Mouse (Mus musculus): Measurements from ENCODE around the gene Map3k1.
"Not testable (repeated sequence)": the region's sequence is repeated elsewhere in the genome, so short reads cannot be mapped to it uniquely, and the experiment has no call there.

The Map3k1 gene

DNA sequence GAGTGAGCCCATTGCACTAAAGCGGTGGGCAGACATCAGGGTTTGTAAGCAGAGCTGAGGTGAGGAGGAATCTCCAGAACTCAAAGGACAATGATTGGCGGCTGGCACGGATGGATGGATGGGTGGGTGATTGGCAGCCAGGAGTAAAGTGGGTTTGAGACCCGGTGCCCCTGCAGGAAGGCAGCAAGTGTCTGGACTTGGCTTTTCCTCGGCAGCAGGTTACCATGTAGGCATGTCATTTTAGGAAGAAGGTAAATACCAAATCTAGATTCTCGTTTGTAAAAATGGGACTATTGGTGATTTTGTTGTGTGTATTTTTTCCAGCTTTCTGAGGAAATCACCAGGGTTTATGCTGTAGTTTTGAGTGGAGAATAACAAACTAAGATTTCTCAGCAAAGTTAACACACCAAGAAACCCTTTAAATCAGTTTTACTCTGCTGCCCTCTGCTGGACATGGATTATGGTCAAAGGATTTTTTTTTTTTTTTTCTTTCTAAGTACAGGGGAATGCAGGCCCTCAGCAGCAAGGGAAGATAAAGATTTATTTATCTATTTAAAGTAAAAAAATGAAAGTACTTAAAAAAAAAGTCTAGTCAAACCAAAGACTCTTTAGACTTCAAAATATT is 66.7 kb downstream of the Map3k1 start:
- peak; percentile 82 for DNase-seq (ENCODE audit: low spot score)

DNA sequence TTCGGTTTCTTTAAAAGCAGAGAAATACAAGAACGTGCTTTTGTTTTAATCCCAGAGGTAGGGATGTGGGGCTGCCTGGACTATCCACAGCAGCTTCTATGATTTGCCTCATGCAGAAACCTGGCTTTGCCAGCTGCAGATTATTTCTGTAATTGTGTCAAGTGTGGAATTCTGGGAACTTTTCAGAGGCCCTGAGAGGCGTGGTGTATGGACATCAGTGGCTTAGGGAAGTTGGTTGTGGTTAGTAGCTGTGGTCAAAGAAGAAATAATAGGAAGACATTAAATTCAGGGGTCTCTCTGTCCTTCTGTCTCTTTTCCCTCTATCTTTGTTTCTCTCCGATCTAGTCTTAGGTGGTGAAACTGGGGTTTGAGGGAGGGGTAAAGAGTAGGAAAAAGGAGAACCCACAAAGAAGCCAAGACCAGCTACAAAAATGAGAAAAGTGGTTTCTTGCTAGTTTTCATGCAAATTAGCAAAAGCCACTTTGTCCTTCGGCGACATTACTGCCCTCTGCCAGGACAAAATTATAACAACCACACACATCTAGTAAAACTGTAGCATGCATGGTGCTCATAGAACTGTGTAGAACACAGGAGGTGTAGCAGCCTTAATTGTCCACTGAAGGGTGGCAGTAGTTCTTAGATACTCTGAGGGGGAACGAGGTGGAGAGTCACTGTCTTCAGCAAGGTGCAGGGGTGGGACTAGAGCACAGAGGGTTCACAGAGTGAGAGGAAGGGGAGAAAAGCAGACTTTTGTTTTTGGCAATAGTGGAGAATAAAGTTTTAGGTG is 67.4 kb downstream of the Map3k1 start:
- no peak for DNase-seq (ENCODE audit: low spot score)

DNA sequence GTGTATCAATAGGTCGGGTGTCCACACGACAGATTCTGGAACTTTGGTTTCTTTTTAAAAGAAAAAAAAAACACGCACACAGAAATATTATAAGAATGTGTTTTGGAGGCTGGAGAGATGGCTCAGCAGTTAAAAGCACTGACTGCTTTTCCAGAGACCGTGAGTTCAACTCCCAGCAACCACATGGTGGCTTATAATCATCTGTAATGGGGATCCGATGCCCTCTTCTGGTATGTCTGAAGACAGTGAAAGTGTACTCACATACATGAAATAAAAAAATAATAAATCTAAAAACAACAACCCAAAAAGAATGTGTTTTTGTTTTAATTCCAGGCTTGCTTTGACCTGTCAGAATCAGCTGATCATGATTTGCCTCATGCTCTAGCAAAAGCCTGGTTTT is 81.9 kb downstream of the Map3k1 start:
- no peak for DNase-seq (ENCODE audit: low spot score)

DNA sequence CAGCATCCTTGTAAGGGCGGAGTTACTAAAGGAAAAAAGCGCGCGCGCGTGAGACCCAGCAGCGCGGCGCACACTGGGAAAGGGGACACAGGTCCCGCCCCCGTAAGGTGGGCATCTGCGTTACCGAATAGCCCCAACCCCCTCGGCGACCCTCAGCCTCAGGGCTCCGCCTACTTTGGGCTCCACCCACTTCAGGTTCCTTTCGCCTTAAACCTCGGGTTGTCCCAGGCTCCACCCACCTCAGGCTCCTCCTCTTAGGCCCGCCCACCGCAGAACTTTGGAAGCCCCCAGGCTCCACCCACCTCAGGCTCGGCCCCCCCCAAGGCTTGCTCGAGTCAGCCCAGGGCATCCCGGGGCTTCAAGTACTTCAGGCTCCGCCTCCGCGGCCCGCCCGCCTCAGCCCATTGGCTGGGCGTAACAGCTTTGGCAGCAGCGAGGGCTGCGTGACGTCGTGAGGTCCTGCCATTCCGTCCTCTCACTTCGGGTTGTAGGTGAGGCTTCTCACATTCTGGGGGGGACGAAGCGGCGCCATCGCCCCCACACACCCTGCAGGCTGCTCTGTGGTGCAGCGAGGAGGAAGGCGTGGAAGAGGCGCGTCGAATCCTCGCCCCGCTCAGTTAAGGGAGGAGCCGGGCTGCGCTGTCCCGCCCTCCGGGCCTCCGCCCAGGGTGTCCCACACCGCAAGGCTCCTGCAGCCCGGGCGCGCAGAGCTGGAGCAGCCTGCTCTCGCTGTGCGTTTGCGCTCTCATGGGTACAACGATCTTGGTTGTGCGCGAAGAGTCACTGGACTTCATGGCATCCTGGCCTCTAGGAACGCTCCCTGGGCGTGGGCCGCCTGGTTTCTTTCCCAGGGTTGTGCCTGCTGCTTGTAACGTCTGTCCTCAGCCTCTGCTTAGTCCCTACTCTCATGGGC is 83.4 kb downstream of the Map3k1 start:
- peak; percentile 98 for DNase-seq (ENCODE audit: low spot score)

DNA sequence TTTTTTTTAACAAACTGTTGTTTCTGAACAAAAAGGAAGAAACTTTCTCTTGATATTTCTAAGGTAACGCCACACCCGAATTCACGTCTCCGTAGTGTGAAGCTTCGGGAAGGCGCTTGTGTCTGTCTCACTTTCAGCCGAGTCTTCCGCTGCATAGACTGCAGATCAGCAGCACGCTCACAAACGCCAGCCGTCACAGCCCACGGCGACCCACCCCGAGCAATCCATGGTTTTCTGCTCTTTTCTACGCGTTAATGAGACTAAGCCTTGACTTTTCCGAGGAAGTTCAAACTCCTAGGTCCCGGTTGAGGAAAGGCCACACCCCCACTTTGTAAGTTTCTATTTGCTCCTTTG is 84.0 kb downstream of the Map3k1 start:
- no peak for DNase-seq (ENCODE audit: low spot score)

DNA sequence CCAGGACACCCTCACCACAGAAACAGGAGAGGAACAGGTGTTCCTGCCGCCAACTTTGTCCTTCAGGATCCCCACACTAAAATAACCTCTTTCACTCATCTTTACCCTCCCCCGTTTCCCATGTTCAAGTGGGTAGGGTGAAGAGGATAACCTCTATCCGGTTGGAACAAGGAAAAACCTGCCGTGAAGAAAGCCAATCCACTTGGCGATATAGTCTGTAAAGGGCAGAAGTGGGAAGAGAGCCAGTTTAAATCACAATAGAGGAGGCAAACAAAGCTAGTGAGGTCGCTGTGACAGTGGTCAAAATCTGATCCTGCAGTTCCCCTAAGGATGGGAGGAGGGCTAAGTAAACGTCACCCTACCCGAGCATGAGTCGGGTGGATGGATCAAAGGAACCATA is 89.1 kb downstream of the Map3k1 start:
- DNase-seq (ENCODE audit: low spot score) = no peak

DNA sequence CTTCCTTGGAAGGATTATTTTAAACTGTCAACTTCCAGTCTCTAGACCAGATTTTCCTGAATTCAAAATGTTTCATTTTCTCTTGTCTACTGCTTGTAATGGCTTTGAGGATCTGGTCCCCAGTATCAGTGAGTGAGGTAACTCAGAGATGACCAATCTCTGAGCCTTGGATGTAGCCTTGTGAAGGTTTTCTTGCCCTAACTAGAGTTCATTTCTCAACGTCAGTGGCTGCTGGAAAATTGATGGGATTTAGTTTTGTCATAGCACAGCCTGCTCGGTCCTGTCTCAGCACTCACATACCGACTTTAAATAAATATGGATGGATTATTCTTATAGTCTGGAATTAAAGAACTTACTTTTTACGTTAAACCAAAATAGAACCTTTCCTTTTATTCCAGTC is 98.3 kb downstream of the Map3k1 start:
- no peak for DNase-seq (ENCODE audit: low spot score)

DNA sequence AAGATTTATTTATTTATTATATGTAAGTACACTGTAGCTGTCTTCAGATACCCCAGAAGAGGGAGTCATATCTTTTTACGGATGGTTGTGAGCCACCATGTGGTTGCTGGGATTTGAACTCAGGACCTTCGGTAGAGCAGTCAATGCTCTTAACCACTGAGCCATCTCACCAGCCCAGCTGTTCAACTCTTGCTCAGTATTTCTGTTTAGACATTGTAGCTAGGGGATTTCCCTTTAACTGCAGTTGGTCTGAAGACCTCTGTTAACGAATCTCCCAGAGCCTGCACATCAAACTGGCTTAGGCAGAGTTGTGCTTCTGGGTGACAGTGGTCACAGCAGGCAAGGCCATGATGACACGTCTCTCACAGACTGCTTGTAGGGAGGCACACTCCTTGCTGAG is 104.8 kb downstream of the Map3k1 start:
- DNase-seq (ENCODE audit: low spot score) = not testable (repeated sequence)

DNA sequence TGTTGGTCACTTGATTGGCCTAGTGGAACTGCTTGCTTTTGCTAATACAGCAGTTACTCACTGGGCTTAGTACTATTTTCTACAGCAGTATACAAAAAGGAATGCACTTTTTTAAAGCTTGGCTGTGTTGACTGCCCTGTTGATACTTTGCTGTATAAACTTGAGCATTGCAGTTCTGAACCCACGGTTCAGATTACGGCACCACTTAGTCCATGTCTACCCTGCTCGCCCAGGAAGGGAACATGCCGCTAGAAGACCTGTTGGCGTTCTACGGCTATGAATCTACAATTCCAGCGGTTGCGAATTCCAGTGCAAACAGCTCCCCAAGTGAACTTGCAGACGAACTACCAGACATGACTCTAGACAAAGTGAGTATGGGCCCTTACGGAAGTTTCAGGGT is 105.4 kb downstream of the Map3k1 start:
- DNase-seq (ENCODE audit: low spot score) = no peak
